Mouse (Mus musculus) liver, adult 2 months (tissue): ENCODE data around the gene Lrrc3c. TPM values are rescaled to one million over a fixed set of nuclear protein-coding genes. Genes with fewer than 3 reads are reported as not detected.
"Not testable (repeated sequence)": the region's sequence is repeated elsewhere in the genome, so short reads cannot be mapped to it uniquely, and the experiment has no call there.

ENCODE experiments used
- DNase-seq: peaks from one replicate; pipeline ENCODE4 v3.0.0-alpha.2; 2011; ENCODE audit warnings: low read depth, low spot score; ENCODE audit errors: extremely low read depth
- H3K27ac ChIP-seq: fragments of 200-500 bp; replicated peaks from 2 replicates; pipeline ENCODE4 v1.5.1; 2012; ENCODE audit warnings: low read depth, mild to moderate bottlenecking, control low read depth, inconsistent platforms, low read length; ENCODE audit not compliant: insufficient read depth
- H3K27me3 ChIP-seq: fragments of 200-500 bp; 2 replicates; pipeline ENCODE4 v1.6.1; 2012; ENCODE audit warnings: mild to moderate bottlenecking, moderate library complexity, low read length, inconsistent platforms; ENCODE audit not compliant: control insufficient read depth, insufficient read depth
- H3K36me3 ChIP-seq: fragments of 200-500 bp; 2 replicates; pipeline ENCODE4 v1.6.1; 2012; ENCODE audit warnings: low read length, inconsistent platforms; ENCODE audit not compliant: control insufficient read depth, insufficient read depth
- H3K4me1 ChIP-seq: fragments of 200-500 bp; 2 replicates; pipeline ENCODE4 v1.6.1; 2011; ENCODE audit warnings: low read length; ENCODE audit not compliant: control insufficient read depth, insufficient read depth
- H3K4me3 ChIP-seq: fragments of 200-500 bp; 2 replicates; pipeline ENCODE4 v1.5.1; 2011; ENCODE audit warnings: low read depth, mild to moderate bottlenecking, control low read depth, low read length, moderate library complexity; ENCODE audit not compliant: insufficient read depth
- H3K79me2 ChIP-seq: fragments of 200-500 bp; 2 replicates; pipeline ENCODE4 v1.6.1; 2012; ENCODE audit warnings: inconsistent platforms, mild to moderate bottlenecking, low read length, moderate library complexity; ENCODE audit not compliant: control insufficient read depth, insufficient read depth
- H3K9ac ChIP-seq: fragments of 200-500 bp; 2 replicates; pipeline ENCODE4 v1.6.1; 2012; ENCODE audit warnings: low read depth, mild to moderate bottlenecking, control low read depth, inconsistent platforms, low read length
- CTCF ChIP-seq: fragments of 200-500 bp; IDR thresholded peaks from 2 replicates; pipeline ENCODE4 v1.5.1; 2011; ENCODE audit warnings: low read depth, low read length, control low read depth
- POLR2A ChIP-seq: fragments of 200-500 bp; IDR thresholded peaks from 2 replicates; pipeline ENCODE4 v1.6.1; 2011; ENCODE audit warnings: low read length, control low read depth; ENCODE audit not compliant: insufficient read depth; ENCODE audit errors: extremely low read depth
- WGBS: fragments of 180-500 bp; shearing (Covaris S2); methylation state at CpG from one replicate; pipeline ENCODE4 v1.1.7; 2018; 5-methylcytosine and 5-hydroxymethylcytosine counted together
- polyA plus RNA-seq: library from polyadenylated mRNA; depleted of rRNA; stranded (reverse); fragments of >200 nt; gene quantifications from 2 replicates; pipeline ENCODE4 v1.2.3, GENCODE M21; 2012
- total RNA-seq: library from RNA; depleted of rRNA; stranded (reverse); fragments of >200 nt; gene quantifications from 2 replicates; pipeline ENCODE4 v1.2.3, GENCODE M21; 2014

Gene Lrrc3c
- total and polyA plus RNA-seq, 2 experiments, result not detected

GRCm38 (mm10) chr11:98625611-98626410 lies 27.7 kb downstream of the Lrrc3c start, which contains the start of the genes Gm12355 and Gsdma3:
Gene Gm12355, minus strand, starts transcription at chr11:98625661.
Gene Gsdma3, plus strand, starts transcription at chr11:98626360.
- Histone ChIP-seq H3K4me3 (no peak within 1 kb of the TSS), H3K9ac (no peak within 1 kb of the TSS), H3K4me1 (no peaks in the 10 kb centered on the region), H3K79me2 (no peaks in the 10 kb centered on the region), H3K27ac (no peak within 1 kb of the TSS), H3K27me3 (no peaks in the 10 kb centered on the region), H3K36me3 (no peaks in the 10 kb centered on the region)
- TF ChIP-seq CTCF (no peak), POLR2A (no peak)
- no peak for DNase-seq
- WGBS, result 92% methylated on average over 10 of the region's 10 CpGs

- Histone ChIP-seq H3K27me3 (no peaks in the 10 kb centered on the region), H3K27ac (no peak overlapping the region), H3K79me2 (no peaks in the 10 kb centered on the region), H3K9ac (no peak overlapping the region), H3K36me3 (no peaks in the 10 kb centered on the region), H3K4me1 (no peaks in the 10 kb centered on the region), H3K4me3 (no peak overlapping the region)
- WGBS, result 96% methylated on average over 3 of the region's 3 CpGs
- TF ChIP-seq CTCF, result no peak
- TF ChIP-seq POLR2A, result no peak
- DNase-seq, result no peak
These were observed 30.6 kb downstream of the Lrrc3c start for GRCm38 (mm10) chr11:98628706-98629105.

- no peaks in the 10 kb centered on the region for H3K4me1 ChIP-seq
- no peak overlapping the region for H3K9ac ChIP-seq
- H3K27me3 ChIP-seq, result no peaks in the 10 kb centered on the region
- H3K27ac ChIP-seq, result no peak overlapping the region
- TF ChIP-seq CTCF, result no peak
- TF ChIP-seq POLR2A, result no peak
- WGBS, result 79% methylated on average over 5 of the region's 5 CpGs
- no peak overlapping the region for H3K4me3 ChIP-seq
- H3K79me2 ChIP-seq, result no peaks in the 10 kb centered on the region
- H3K36me3 ChIP-seq, result no peaks in the 10 kb centered on the region
- no peak for DNase-seq
These were observed 32.6 kb downstream of the Lrrc3c start for GRCm38 (mm10) chr11:98630646-98631045.

- WGBS, result 30% methylated on average over 10 of the region's 10 CpGs
- not testable (repeated sequence) for H3K9ac ChIP-seq
These were observed 37.4 kb downstream of the Lrrc3c start for GRCm38 (mm10) chr11:98635312-98635970.

GRCm38 (mm10) chr11:98637501-98637900 lies 39.4 kb downstream of the Lrrc3c start:
- Histone ChIP-seq H3K79me2 (no peaks in the 10 kb centered on the region), H3K4me1 (no peaks in the 10 kb centered on the region), H3K27ac (no peak overlapping the region), H3K4me3 (no peak overlapping the region), H3K27me3 (no peaks in the 10 kb centered on the region), H3K36me3 (no peaks in the 10 kb centered on the region), H3K9ac (no peak overlapping the region)
- no peak for TF ChIP-seq POLR2A
- no peak for TF ChIP-seq CTCF
- WGBS, result 80% methylated on average over 1 of the region's 1 CpGs
- no peak for DNase-seq

More at GRCm38 (mm10) chr11:98635312-98635970, 37.4 kb downstream of the Lrrc3c start:
- H3K4me3 ChIP-seq, DNase-seq, H3K27me3 ChIP-seq, H3K27ac ChIP-seq, H3K4me1 ChIP-seq, H3K36me3 ChIP-seq, H3K79me2 ChIP-seq: not testable (repeated sequence)
- TF ChIP-seq CTCF, result peak; percentile 44

- Histone ChIP-seq H3K4me3 (no peak overlapping the region), H3K27ac (no peak overlapping the region), H3K27me3 (no peaks in the 10 kb centered on the region), H3K4me1 (no peaks in the 10 kb centered on the region), H3K9ac (no peak overlapping the region), H3K36me3 (no peaks in the 10 kb centered on the region), H3K79me2 (no peaks in the 10 kb centered on the region)
- 63% methylated on average over 5 of the region's 5 CpGs for WGBS
- TF ChIP-seq POLR2A (no peak), CTCF (no peak)
- DNase-seq, result no peak
These were observed 42.0 kb downstream of the Lrrc3c start for GRCm38 (mm10) chr11:98640091-98640490.
